Mouse (Mus musculus) B cell, adult 67 days (primary cell): ENCODE measurements around the gene Map3k3. TPM values are rescaled to one million over a fixed set of nuclear protein-coding genes. Genes with fewer than 3 reads are reported as not detected.

Experiments
- total RNA-seq, 2 experiments: library from RNA; stranded (reverse); gene quantifications; 4 replicates each; pipeline ENCODE4 v1.2.4; 2023

The Map3k3 gene
- 100 to 1,000 TPM; 121 to 133 TPM for total RNA-seq

DNA sequence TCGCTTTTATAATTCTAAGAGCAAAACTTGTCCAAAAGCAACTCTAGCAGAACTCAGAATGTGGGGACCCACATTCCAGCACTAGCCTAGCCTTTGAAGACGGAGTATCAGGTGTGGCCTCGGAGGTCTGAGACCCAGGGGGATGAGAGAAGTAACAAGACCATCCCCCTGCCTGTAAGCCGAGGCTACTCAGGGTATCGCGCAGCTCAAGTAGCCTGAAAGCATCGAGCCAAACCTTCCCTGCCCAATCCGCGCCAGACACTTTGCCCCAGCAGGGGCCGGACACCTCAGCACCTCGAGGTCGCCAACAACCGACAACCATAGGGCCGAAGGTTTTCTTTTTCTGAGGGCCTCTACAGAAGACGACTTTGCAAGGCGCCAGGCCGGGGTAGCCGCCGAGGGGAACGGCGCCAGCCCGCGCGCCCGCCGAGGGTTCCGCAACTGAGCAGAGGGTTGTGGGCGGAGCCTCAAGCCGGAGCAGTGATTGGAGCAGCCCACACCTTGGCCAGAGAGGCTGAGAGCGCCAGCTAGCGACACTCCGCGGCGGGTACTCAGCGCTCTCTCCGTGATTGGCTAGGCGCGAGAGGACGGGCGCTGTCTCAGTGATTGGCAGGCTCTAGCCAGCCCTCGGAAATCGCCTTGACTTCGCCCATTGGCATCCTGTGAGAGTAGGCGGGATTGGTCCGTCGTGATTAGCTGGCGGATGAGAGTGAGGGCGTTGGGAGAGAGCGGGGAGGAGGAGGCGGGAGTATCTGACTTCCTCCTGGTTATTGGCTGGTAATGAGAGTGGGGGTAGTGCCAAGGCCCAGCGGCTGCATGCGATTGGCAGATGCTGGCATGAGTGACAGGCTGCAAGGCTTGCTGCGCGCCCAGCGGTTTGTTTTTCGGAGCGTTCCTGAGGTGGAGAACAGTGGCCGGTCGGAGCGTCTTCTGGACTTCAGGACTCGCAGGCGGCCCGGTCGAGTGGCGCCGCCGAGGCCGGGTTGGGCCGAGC is at the start of gene Map3k3:
TSS of gene Map3k3 (plus strand) at position 906 of the 994 bp plus-strand sequence.

DNA sequence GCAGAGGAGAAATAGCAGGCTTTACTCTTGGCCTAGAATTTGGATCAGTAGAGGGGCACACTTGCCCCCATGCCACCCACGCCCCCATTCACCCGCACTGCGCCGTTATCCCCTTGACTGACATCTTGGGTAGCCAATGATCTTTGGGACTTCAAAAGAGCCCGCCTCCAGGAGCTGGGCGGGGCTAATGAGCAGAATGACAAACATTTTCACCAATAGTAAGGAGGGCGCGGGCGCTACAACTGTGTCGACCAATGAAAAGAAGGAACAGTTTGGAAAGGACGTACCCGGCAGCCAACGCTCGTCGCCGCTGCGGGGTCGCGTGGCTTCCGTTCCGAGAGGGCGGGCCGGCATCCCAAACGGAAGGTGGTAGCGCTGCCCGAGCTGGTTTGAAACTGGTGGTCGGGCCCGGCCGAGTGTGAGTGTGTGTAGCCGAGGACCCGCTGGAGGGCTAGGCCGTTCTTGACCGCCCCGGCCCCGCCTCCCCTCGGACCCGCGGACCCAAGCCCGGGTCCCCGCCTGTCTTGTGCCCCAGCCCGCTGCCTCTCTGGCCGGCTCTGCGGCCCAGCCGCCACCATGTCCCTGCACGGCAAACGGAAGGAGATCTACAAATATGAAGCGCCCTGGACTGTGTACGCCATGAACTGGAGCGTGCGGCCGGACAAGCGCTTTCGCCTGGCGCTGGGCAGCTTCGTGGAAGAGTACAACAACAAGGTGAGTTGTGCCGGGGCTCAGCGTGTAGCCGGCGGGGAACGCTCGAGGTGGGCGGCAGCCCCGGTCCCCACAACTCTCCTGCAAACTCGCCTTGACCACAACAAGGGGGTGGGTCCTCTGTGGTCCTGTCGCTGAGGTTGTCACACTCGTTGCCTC is 47.6 kb upstream of the Map3k3 start, which contains the start of gene Dcaf7:
TSS of gene Dcaf7 (plus strand) at position 325 of the 870 bp plus-strand sequence.

DNA sequence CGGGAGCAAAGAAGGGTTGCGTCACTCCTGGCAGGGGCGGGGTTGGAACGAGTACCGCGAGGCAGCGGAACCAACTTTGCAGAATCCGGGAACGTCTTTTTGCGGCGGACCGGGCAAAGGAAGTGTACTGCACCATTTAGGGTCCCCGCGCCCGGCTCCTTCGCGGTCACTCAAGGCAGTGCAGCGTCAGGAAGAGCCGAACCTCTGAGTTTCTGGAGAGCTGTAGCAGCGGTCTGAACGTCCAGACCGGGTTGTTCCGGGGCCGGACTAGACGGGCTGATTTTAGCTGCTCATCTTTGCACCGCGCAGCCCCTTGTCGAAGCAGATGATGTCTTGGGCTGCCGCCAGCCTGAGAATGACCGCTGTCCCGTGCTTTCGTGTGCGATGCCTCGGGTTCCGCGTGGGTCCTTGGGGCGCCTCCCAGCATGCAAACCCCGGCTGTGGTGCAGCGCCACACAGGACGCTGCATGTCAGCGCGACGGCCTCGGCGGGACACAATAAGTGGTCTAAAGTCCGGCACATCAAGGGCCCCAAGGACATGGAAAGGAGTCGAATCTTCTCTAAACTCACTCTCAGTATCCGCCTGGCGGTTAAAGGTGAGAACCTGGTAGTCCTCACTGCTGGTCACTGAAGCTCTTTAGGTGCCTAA is 18.4 kb upstream of the Map3k3 start, which contains the start of gene Taco1:
TSS of gene Taco1 (plus strand) at position 139 of the 649 bp plus-strand sequence.

DNA sequence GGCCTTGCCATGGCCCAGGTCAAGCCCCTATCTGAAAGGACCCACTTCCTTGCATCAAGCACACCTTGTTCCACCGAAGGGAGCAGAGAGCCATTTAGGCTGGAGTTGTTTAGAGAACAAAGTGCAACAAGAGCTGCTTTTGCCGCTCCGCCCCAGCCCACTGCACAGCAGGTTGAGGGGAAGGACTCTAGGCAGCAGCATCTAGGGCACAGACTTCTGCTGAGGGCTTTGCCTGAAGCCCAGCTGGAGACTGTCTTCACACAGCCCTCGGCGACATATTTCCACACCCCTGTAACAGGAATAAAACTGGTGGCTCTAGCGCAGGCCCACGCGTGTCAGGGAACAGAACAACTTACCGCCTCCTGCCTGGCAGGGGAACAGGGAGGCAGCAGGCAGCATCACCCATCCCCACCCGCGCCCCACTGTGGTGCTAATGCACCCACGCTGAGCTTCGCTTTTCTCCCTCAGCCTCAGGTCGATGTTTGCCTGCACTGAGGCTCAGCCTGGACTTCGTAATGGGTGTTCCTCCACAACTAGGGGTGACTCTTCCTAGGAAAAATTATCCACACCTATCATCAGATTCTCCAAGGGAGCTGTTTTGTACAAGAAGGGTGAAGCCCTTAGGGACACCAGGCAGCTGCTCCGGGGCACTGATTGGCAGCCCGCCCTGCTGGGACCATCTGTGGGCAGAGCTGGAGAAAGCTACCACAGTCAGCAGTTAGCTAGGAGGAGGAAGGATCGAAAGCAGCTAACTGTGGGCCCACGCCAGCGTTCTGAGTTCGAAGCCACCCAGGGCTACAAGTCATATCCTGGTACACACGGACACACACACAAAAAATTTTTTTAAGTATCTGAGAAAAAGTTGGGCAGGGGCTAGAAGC is 76.7 kb downstream of the Map3k3 start, which contains the start of the genes Gm10840 and Limd2:
TSS of gene Gm10840 (plus strand) at position 10 of the 881 bp plus-strand sequence.
TSS of gene Limd2 (minus strand) at position 20 of the 881 bp plus-strand sequence.

DNA sequence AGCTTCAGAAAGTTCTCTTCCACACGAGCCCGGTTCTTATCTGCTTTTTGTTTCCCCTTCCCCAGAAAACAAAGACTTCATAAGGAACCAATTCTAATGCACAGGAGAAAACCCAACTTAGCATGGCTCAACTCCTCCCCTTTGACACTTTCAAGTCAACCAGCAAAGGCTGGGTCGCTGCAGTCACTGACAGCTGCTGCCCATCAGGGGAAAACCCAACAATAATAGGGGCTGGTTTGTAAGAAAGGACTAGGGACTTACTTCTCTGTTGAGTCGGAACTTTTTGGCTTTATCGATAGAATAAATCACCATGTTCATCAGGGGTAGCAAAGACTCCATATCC is 117.7 kb downstream of the Map3k3 start, which contains the start of gene Strada:
TSS of gene Strada (minus strand) at position 46 of the 343 bp plus-strand sequence.

Other genes with a start within 250 kb of the Map3k3 start
- not detected for gene Cyb561, start 131.3 kb upstream of the Map3k3 start, total RNA-seq
- gene Ace, start 116.7 kb upstream of the Map3k3 start, total RNA-seq, result under 1 TPM in 1 of 2 experiments, not detected in 1; 0.24 TPM
- not detected for gene Ace3, start 89.9 kb upstream of the Map3k3 start, total RNA-seq
- under 1 TPM in 1 of 2 experiments, not detected in 1; 0.26 TPM for gene Kcnh6, start 76.5 kb upstream of the Map3k3 start, total RNA-seq
- 10 to 100 TPM; 78.3 to 84.5 TPM for gene Dcaf7, start 47.7 kb upstream of the Map3k3 start, total RNA-seq
- 10 to 100 TPM in 1 of 2 experiments, 1 to 10 TPM in 1; 7.7 to 12.7 TPM for gene Taco1, start 18.6 kb upstream of the Map3k3 start, total RNA-seq
- 10 to 100 TPM in 1 of 2 experiments, 1 to 10 TPM in 1; 4.0 to 15.8 TPM for gene Gm10840, start 76.2 kb downstream of the Map3k3 start, total RNA-seq
- 100 to 1,000 TPM; 463 to 554 TPM for gene Limd2, start 76.2 kb downstream of the Map3k3 start, total RNA-seq
- gene Strada, start 117.6 kb downstream of the Map3k3 start, total RNA-seq, result 10 to 100 TPM; 41.1 to 48.4 TPM
- 10 to 100 TPM; 44.7 to 47.6 TPM for gene Ccdc47, start 131.7 kb downstream of the Map3k3 start, total RNA-seq
- gene Ddx42, start 132.3 kb downstream of the Map3k3 start, total RNA-seq, result 10 to 100 TPM; 74.1 to 75.4 TPM
- gene Ftsj3, start 171.5 kb downstream of the Map3k3 start, total RNA-seq, result 10 to 100 TPM; 73.2 to 73.5 TPM
- gene Psmc5, start 171.5 kb downstream of the Map3k3 start, total RNA-seq, result 10 to 100 TPM; 54.6 to 62.8 TPM
- 100 to 1,000 TPM; 164 to 173 TPM for gene Smarcd2, start 188.4 kb downstream of the Map3k3 start, total RNA-seq
- under 1 TPM in 1 of 2 experiments, not detected in 1; 0.18 TPM for gene Tcam1, start 192.1 kb downstream of the Map3k3 start, total RNA-seq
- 10 to 100 TPM; 10.4 to 10.9 TPM for gene Gh, start 217.3 kb downstream of the Map3k3 start, total RNA-seq
- gene Cd79b, start 230.1 kb downstream of the Map3k3 start, total RNA-seq, result 1,000 to 10,000 TPM; 1,785 to 1,834 TPM